Mouse (Mus musculus): ENCODE results near the gene Secisbp2. TPM values are rescaled to one million over a fixed set of nuclear protein-coding genes. Genes with fewer than 3 reads are reported as not detected.

The Secisbp2 gene
- total RNA-seq, 2 experiments from 2014 or later: 11.1 to 11.7 TPM

DNA sequence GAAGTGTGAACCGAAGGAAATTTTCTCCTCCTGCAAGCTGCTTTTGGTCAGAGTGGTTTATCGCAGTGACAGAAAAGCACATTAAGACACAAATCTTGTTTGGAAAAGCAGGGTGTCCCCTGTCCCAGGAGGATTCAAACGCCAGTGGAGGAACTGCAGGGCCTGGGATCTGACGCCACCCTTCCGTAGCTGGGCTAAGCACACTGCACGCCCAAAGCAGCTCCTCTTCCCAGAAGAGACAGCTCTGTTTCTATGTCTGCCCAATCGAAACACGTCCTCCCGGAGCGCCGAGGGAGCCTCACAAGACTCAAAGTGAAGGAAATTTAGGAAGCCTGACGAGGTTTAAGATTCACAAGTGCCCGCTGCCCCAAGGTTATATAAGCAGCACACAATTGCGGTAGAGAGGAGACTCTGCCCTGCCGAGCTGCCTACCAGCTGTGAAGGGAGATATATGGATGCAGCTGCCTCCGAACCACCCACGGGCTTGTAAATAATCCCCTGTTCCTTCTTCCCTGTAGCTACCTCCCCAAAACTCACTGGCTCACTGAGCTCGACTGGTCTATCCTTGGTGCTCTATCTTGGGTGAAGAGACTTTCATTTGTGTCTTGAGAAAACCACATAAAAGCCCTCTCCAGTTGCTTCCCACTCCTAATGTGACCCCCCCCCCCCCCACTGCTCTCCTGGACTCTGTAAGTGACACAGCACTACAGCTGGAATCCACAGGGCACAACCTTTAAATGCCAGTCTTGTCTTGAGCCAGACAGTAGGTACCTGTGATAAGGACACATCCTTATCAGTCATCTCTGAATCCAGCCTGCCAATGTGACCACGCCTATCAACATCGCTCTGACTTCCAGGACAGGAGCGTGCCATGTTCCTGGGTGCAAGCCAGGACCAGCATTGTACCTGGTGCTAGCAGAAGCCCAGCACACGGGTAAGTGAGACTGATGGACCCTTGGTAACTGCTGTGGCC lies 54.7 kb downstream of the Secisbp2 start:
- intact Hi-C loops (cut with DNase I): no loop called here
- no peak for TF ChIP-seq CTCF (IDR thresholded peaks at IDR 0.05)
- Histone ChIP-seq H3K4me3 (no peak overlapping the region), H3K27ac (no peak overlapping the region)
- DNase-seq: no peak

DNA sequence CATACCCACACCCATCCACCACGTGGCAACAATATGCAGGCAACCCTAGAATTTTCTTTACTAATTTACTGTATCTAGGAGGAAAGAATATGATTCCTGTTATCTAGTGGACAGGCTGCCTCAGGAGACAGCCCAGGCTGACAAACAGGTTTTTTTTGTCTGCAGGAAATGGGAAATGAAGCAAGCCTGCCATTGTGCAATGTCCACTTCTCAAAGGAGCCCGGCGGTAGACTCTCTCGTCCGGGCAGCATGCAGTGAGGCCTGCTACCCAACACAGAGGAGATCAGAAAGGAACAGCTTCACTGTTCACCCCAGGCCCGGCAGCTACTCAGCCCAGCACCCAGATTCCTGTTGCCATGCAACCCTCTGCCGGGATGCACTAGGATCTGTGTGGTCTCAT lies 59.2 kb downstream of the Secisbp2 start:
- no peak for TF ChIP-seq CTCF (IDR thresholded peaks at IDR 0.05)
- intact Hi-C loops (cut with DNase I): no loop called here
- DNase-seq: no peak
- Histone ChIP-seq H3K4me3 (no peak overlapping the region), H3K27ac (no peak overlapping the region)

DNA sequence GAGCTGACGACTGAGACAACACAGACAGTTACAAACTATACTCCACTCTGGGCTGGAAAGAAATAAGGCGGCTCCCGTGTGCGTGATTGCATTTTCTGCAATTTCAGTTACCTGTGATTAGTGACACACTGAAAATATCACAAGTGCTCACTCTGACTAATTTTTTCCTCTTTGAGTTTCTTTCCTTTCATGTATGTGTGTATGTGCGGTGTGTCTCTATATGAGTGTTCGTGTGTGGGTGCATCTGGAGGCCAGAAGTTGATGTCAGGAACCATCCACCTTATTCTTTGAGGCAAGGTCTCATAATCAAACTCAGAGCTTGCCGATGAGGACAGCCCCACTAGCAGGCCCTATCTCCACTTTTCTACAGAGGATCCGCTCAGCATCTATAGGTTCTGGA lies 60.5 kb downstream of the Secisbp2 start:
- no peak for TF ChIP-seq CTCF (IDR thresholded peaks at IDR 0.05)
- intact Hi-C loops (cut with DNase I): no loop called here
- H3K27ac ChIP-seq: no peak overlapping the region
- DNase-seq: no peak
- no peak overlapping the region for H3K4me3 ChIP-seq

DNA sequence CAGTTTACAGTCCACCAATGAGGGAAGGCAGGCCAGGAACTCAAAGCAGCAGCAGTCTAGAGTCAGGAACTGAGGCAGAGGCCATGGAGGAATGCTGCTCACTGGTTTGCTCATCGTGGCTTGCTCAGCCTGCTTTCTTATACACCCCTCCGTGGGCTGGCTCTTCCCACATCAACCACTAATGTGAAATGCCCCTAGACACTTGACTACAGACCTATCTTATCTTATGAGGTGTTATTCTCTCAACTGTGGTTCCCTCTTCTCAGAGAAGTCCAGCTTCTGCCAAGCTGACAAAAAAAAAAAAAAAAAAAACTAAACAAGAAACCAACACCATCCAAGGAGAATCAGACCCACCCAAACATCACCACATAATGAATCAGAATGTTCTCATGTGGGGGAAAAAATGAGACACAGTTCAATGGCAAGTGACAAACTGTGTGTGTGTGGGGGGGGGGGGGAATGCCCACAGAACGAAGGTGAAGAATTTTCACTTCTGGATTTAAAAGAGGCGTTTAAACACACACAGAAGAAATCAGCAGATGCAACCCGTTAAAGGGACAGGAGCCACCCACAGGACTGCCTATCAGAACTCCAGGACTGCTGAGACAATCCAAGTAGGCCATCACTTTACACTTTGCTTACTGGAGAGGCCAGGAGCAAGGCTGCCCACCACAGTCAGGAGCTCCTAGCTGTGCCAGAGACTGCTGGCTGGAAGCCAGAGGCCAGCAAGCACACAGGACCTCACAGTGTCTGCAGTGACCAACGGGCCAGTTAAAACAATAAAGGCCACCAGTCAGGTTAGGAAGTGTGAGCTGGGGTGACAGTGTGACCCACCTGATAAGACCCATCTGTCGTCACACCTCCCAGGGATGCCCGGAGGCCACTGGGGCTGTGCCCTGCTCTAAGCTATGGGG lies 65.1 kb downstream of the Secisbp2 start:
- no peak for TF ChIP-seq CTCF (IDR thresholded peaks at IDR 0.05)
- intact Hi-C loops (cut with DNase I): no loop called here
- no peak overlapping the region for H3K27ac ChIP-seq
- no peak for DNase-seq
- H3K4me3 ChIP-seq: no peak overlapping the region

DNA sequence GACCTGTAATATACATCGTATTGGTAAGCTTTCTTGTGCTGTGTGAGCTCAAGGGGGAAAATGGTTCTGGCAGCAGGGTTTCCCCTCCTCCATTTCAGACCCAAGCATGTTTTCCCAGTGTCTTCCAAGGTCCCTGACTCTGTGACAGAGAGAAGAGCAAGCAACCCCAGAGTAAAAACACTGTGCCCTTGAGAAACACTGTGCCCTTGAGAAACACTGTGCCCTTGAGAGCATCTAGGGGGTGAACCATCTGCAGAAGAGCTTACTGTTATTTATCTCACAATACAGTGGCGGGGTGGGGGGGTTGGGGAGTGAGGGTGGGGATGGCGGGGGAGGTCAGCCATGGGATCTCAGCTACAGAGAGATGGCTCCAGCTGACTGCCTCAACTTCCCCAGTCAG lies 67.8 kb downstream of the Secisbp2 start:
- no peak for TF ChIP-seq CTCF (IDR thresholded peaks at IDR 0.05)
- H3K27ac ChIP-seq: no peak overlapping the region
- H3K4me3 ChIP-seq: no peak overlapping the region
- no peak for DNase-seq
- intact Hi-C loops (cut with DNase I): no loop called here

DNA sequence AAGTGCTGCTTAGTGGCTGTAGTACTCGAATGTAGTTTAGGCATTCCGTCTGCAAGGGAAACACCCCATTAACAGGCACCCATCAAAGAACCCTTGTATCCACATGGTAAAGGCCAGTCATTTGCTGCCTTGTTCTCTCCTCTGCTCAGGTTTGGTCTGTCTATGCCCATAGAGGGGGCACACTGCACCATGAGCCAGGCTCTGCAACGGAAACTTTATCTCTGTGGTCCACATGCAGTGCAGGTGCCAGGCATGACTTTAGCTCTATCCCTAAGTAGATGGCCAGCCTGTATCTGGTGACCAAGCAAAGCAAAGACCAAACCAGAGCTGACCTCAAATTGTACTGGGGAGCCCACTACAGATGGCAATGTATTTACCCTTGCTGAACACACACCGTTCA lies 69.1 kb downstream of the Secisbp2 start:
- Histone ChIP-seq H3K4me3 (no peak overlapping the region), H3K27ac (no peak overlapping the region)
- intact Hi-C loops (cut with DNase I): no loop called here
- DNase-seq: no peak
- no peak for TF ChIP-seq CTCF (IDR thresholded peaks at IDR 0.05)

DNA sequence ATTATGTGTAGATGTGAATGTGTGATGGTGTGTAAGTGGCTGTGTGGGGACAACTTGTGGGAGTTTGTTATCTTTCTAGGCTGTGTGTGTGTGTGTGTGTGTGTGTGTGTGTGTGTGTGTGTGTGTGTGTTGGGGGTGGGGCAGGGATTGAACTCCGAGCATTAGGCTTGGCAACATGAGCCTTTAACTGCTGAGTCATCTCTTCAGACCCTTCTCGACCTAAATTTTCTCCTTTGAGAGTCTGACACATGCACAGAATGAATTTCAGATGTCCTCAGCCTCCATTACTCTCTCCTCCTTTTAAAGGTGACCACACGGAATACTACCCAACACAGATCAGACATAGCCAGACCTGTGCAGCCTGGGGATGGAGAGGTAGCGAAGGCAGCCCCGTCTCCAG lies 71.6 kb downstream of the Secisbp2 start:
- DNase-seq: no peak
- intact Hi-C loops (cut with DNase I): no loop called here
- H3K27ac ChIP-seq: no peak overlapping the region
- no peak for TF ChIP-seq CTCF (IDR thresholded peaks at IDR 0.05)
- H3K4me3 ChIP-seq: no peak overlapping the region

DNA sequence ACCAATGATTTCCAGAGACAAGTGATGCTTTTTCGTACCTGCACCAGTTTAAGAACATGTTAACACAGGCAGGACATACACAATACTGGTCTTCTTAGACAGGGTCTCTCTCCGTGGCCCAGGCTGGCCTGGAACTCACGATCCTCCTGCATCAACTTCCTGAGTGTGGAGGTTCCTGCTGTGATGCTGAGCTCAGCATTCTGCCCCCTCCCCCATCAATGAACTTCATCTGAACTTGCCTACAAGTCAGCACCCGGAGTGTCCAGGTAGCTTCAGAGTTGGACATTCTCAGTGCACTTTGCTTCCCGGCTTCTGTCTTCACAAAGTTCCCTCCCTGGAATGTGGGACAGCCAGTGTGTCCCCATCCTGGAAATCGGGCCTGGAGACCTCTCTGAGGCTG lies 73.1 kb downstream of the Secisbp2 start:
- H3K4me3 ChIP-seq: no peak overlapping the region
- no peak for DNase-seq
- intact Hi-C loops (cut with DNase I): no loop called here
- no peak for TF ChIP-seq CTCF (IDR thresholded peaks at IDR 0.05)
- H3K27ac ChIP-seq: no peak overlapping the region

DNA sequence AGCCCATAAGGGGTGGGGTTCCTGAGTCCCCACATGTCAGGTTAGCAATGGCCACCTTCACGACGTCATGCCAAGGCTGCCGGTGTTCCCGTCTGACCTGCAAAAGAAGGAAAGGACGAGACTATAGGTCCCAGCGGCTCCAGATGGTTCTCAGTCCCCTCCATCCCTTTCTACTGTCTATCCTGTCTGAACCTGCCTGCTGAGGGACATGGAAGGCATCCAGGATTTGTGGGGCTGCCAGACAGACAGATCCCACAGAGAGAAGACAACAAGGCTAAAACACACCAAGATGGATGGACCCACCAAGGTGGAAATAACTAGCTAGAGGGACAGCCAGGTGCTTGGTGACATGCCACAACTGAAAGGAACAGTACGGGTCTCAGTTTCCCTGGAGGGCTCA lies 73.9 kb downstream of the Secisbp2 start:
- no peak for DNase-seq
- H3K27ac ChIP-seq: no peak overlapping the region
- no peak overlapping the region for H3K4me3 ChIP-seq
- intact Hi-C loops (cut with DNase I): no loop called here
- no peak for TF ChIP-seq CTCF (IDR thresholded peaks at IDR 0.05)

DNA sequence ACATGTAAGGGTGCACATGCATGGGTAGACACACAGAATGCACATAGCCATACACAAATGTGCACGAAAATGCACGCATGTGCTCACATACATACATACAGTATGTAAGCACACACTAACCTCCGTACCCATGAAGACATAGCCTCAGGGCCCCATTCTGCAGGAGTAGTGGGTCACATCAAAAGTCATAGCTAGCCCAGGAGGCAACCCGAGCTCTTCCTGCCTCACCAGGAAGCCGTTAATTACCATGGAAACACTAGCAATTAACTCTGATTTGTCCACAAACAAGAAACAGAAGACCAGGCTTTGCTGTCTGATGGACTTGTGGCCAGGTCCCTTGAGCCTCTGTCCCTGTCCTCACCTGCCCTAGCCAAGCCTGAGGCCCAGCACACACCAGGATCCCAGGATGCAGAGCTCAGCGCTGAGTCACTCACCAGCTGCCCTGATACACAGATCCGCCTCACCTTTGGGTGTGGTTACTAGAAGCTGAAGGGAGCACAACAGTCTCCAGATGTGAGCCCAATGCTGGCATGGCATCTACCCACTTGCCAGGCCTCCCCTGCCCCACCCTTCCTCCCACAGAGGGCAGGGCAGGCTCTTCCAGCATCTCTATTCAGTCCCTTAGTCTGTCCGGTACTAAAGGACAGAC lies 74.6 kb downstream of the Secisbp2 start:
- no peak for DNase-seq
- TF ChIP-seq CTCF (IDR thresholded peaks at IDR 0.05): no peak
- H3K27ac ChIP-seq: no peak overlapping the region
- intact Hi-C loops (cut with DNase I): no loop called here
- no peak overlapping the region for H3K4me3 ChIP-seq

DNA sequence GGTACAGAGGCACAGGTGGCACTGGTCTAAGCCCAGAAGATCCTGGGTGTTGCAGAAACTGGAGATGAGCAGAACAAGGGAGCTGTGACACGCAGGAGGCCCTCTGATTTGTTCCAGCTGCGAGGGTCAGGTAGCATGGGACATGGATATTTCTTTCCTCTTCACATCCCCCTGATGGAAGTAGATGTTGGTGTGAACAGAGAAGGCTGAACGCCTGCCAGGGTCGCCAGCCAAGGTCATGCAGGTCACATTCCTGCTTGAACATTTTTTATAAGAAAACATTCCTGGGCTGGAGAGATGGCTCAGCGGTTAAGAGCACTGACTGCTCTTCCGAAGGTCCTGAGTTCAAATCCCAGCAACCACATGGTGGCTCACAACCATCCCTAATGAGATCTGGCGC lies 75.9 kb downstream of the Secisbp2 start:
- no peak for DNase-seq
- no peak for TF ChIP-seq CTCF (IDR thresholded peaks at IDR 0.05)
- no peak overlapping the region for H3K27ac ChIP-seq
- H3K4me3 ChIP-seq: no peak overlapping the region
- intact Hi-C loops (cut with DNase I): no loop called here

DNA sequence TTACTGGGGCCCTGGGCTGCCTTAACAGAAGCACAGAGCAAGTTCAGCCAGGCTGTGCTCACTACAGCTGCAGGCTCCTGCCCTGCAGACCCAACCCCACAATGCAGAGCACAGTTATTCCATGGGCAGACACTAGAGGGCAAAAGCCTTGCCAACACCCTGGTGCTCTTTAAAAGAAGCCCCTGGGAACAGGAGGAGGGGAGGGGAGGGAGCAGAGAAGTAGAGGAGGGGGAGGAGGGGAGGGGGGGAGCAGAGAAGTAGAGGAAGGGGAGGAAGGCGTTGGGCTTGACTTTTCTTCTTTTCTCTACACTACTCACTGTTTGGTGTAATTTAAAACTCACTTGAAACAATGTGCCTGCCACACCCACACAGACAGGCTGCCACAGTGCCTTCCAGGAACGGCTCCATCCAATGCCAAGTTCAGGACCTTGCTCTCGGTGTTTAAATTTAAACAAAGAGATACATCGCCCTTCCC lies 78.4 kb downstream of the Secisbp2 start:
- peak; percentile 32; the same call in 1 of the 2 replicates for TF ChIP-seq CTCF (IDR thresholded peaks at IDR 0.05)
- no peak overlapping the region for H3K27ac ChIP-seq
- H3K4me3 ChIP-seq: no peak overlapping the region
- intact Hi-C loops (cut with DNase I): no loop called here
- no peak for DNase-seq
